Mouse (Mus musculus): ENCODE measurements around the gene Lrp5. TPM values are rescaled to one million over a fixed set of nuclear protein-coding genes. Genes with fewer than 3 reads are reported as not detected.
A peak's percentile ranks its signal among the peaks of the same experiment; 100 is the strongest.

Lrp5 gene
- polyA plus RNA-seq, 1 experiment from 2014 or later, result 7.9 TPM

GRCm38 (mm10) chr19:3718481-3719361 lies 32.4 kb upstream of the Lrp5 start:
- Histone ChIP-seq H3K9ac (ENCODE audit: low read length) (peak overlapping the region; percentile 45), H3K27me3 (replicated peaks; ENCODE audit: control insufficient read depth, insufficient read depth, low read length) (no peaks in the 10 kb centered on the region), H3K4me3 (ENCODE audit: low read depth, low read length) (peak overlapping the region; percentile 44), H3K36me3 (ENCODE audit: control insufficient read depth, insufficient read depth, low read length) (peaks cover 40% of the 10 kb centered on the region), H3K27ac (ENCODE audit: low read depth) (peak overlapping the region; percentile 45), H3K9me3 (ENCODE audit: control insufficient read depth, low read length) (no peaks in the 10 kb centered on the region), H3K4me1 (replicated peaks; ENCODE audit: control insufficient read depth, insufficient read depth, low read length) (0 out of 2 replicates have a peak, but pooled peaks cover 9% of the 10 kb centered on the region), H3K4me2 (ENCODE audit: low read length) (peak overlapping the region; percentile 82)
- WGBS, result 40% methylated on average over 19 of the region's 19 CpGs
- ATAC-seq (replicated peaks; ENCODE audit: low FRiP score, low TSS enrichment, low read depth), result peak; percentile 80
- no peak for DNase-seq (ENCODE audit: low spot score)

DNA sequence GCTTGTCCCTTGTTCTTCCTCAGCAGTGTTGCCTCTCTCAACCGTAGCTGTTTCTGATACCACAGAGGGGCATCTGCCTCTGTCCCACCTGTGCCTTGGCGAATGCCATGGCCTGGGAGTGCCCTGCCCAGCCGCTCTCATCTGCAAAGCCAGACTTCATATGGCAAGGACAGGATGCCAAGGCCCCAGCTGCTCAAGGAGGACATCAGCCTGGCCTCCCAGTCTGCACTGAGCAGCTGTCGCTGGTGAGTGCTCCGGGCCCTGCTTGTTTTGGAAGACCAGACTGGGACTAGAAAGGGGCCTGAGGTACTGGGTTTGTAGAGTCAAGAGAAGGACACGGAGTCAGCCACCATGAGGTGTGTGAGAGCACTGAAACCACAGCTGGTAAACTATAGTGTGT lies 28.0 kb upstream of the Lrp5 start:
- 90% methylated on average over 6 of the region's 6 CpGs for WGBS
- no peaks in the 10 kb centered on the region for H3K27me3 ChIP-seq (replicated peaks; ENCODE audit: control insufficient read depth, insufficient read depth, low read length)
- ATAC-seq (replicated peaks; ENCODE audit: low FRiP score, low TSS enrichment, low read depth) (no peak), DNase-seq (ENCODE audit: low spot score) (no peak)
- H3K27ac ChIP-seq (ENCODE audit: low read depth), result no peak overlapping the region
- H3K36me3 ChIP-seq (ENCODE audit: control insufficient read depth, insufficient read depth, low read length), result peaks cover 40% of the 10 kb centered on the region
- no peaks in the 10 kb centered on the region for H3K9me3 ChIP-seq (ENCODE audit: control insufficient read depth, low read length)
- H3K9ac ChIP-seq (ENCODE audit: low read length), result no peak overlapping the region
- H3K4me2 ChIP-seq (ENCODE audit: low read length), result no peak overlapping the region
- no peak overlapping the region for H3K4me3 ChIP-seq (ENCODE audit: low read depth, low read length)
- peaks cover 9% of the 10 kb centered on the region for H3K4me1 ChIP-seq (replicated peaks; ENCODE audit: control insufficient read depth, insufficient read depth, low read length)

- H3K27ac ChIP-seq (ENCODE audit: low read depth), result no peak overlapping the region
- ATAC-seq (replicated peaks; ENCODE audit: low FRiP score, low TSS enrichment, low read depth) (no peak), DNase-seq (ENCODE audit: low spot score) (no peak)
- H3K9me3 ChIP-seq (ENCODE audit: control insufficient read depth, low read length), result no peaks in the 10 kb centered on the region
- peaks cover 10% of the 10 kb centered on the region for H3K4me1 ChIP-seq (replicated peaks; ENCODE audit: control insufficient read depth, insufficient read depth, low read length)
- no peaks in the 10 kb centered on the region for H3K27me3 ChIP-seq (replicated peaks; ENCODE audit: control insufficient read depth, insufficient read depth, low read length)
- H3K4me3 ChIP-seq (ENCODE audit: low read depth, low read length), result no peak overlapping the region
- H3K36me3 ChIP-seq (ENCODE audit: control insufficient read depth, insufficient read depth, low read length), result peaks cover 12% of the 10 kb centered on the region
- no peak overlapping the region for H3K4me2 ChIP-seq (ENCODE audit: low read length)
- 87% methylated on average over 2 of the region's 2 CpGs for WGBS
- no peak overlapping the region for H3K9ac ChIP-seq (ENCODE audit: low read length)
These were observed 24.1 kb upstream of the Lrp5 start for GRCm38 (mm10) chr19:3710436-3710835.

DNA sequence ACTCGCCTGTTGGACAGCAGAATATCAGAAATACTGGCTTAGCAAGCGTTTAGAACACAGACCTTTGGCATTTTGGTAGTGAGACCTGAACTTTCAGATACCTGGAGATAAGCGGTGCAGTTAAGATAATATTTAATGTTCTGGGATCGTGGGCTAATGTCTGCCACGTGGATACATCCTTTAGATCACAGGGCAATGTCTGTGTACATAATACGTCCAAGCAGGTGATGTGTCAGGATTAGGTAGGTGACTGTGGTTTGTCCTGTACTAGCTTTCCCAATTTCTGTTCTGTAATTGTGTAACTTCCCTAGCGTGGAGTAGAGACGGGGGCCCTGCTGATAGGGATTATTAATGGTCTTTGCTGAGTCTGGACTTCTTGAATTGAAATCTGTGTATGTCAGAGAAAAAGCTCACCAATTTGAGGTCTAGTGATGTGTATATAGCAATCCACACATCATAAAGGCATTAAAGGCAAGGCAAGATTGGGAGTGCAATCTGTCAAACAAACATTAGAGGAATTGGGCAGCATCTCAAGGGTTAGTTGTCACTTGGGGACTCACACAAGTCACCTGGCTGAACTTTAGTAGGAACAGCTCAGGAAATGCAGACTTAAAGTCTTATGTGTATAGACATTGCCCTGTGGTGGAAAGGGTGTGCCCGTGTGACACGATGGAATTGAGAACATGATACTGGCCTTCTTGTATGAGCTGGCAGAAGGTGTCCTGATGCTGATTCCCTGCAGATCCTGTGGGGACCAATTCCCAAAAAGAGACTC lies 22.8 kb upstream of the Lrp5 start:
- peak overlapping the region; percentile 87 for H3K4me3 ChIP-seq (ENCODE audit: low read depth, low read length)
- no peaks in the 10 kb centered on the region for H3K9me3 ChIP-seq (ENCODE audit: control insufficient read depth, low read length)
- WGBS, result 27% methylated on average over 10 of the region's 10 CpGs
- ATAC-seq (replicated peaks; ENCODE audit: low FRiP score, low TSS enrichment, low read depth), result no peak
- H3K36me3 ChIP-seq (ENCODE audit: control insufficient read depth, insufficient read depth, low read length), result no peaks in the 10 kb centered on the region; the same call in none of the 2 replicates
- no peaks in the 10 kb centered on the region for H3K27me3 ChIP-seq (replicated peaks; ENCODE audit: control insufficient read depth, insufficient read depth, low read length)
- peak overlapping the region; percentile 76 for H3K4me2 ChIP-seq (ENCODE audit: low read length)
- H3K27ac ChIP-seq (ENCODE audit: low read depth), result peak overlapping the region; percentile 89; the same call in 1 of the 2 replicates
- no peak for DNase-seq (ENCODE audit: low spot score)
- peaks cover 10% of the 10 kb centered on the region for H3K4me1 ChIP-seq (replicated peaks; ENCODE audit: control insufficient read depth, insufficient read depth, low read length)
- H3K9ac ChIP-seq (ENCODE audit: low read length), result peak overlapping the region; percentile 76

DNA sequence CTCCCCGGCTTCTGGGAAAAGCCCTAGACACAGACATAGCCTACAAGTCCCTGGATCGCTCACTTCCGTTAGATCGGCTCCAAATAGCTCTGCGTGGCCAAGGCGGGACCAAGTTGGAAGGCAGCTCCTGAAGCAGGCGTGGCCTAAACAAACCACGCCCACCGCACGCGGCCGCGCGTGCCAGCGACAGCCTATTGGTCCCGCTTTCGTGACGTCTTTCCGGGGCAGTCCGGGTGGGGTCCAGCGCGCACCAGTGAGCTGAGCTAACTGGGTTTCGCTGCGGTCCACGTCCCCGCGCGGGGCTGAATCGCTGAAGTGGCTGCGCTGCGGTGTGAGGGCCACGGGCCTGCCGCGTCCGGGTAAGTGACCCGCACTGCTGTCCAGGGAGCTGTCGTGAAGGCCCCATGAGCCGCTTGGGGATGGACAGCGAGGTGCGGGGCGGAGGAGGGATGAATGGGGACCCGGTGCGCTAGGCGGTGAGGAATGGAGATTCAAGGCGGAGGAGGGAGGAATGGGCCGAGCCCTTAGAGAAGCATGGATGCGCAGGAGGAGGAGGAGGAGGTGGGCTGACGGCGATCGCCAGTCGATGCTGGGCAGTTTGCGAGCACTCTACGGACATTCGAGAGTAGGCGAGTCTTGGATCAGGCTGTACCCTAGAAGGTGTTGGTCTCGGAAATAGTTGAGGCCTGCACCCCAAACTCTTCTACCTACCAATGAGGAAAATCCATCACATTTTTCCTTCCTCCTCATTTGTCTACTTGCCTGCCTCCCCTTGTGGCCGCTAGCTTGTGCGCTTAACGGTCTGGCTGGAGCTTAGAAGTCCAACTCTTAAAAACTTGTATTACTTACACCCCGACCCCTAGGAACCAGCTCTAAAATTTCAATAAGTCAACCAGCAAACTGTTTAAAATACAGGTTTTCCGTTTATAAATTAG lies 22.0 kb upstream of the Lrp5 start, which contains the start of gene 1810055G02Rik:
1810055G02Rik (plus strand) TSS at position 216 of the 935 bp plus-strand sequence.
- ATAC-seq (replicated peaks; ENCODE audit: low FRiP score, low TSS enrichment, low read depth) (peak; percentile 95), DNase-seq (ENCODE audit: low spot score) (peak; percentile 98)
- H3K9ac ChIP-seq (ENCODE audit: low read length), result peak within 1 kb of the TSS; percentile 76
- peaks cover 10% of the 10 kb centered on the region for H3K4me1 ChIP-seq (replicated peaks; ENCODE audit: control insufficient read depth, insufficient read depth, low read length)
- no peaks in the 10 kb centered on the region; the same call in 1 of the 2 replicates for H3K36me3 ChIP-seq (ENCODE audit: control insufficient read depth, insufficient read depth, low read length)
- H3K9me3 ChIP-seq (ENCODE audit: control insufficient read depth, low read length), result no peaks in the 10 kb centered on the region
- H3K4me2 ChIP-seq (ENCODE audit: low read length), result peak within 1 kb of the TSS; percentile 76
- H3K4me3 ChIP-seq (ENCODE audit: low read depth, low read length), result peak within 1 kb of the TSS; percentile 87
- H3K27ac ChIP-seq (ENCODE audit: low read depth), result peak within 1 kb of the TSS; percentile 89
- H3K27me3 ChIP-seq (replicated peaks; ENCODE audit: control insufficient read depth, insufficient read depth, low read length), result no peaks in the 10 kb centered on the region
- WGBS, result under 1% methylated on average over 61 of the region's 61 CpGs

DNA sequence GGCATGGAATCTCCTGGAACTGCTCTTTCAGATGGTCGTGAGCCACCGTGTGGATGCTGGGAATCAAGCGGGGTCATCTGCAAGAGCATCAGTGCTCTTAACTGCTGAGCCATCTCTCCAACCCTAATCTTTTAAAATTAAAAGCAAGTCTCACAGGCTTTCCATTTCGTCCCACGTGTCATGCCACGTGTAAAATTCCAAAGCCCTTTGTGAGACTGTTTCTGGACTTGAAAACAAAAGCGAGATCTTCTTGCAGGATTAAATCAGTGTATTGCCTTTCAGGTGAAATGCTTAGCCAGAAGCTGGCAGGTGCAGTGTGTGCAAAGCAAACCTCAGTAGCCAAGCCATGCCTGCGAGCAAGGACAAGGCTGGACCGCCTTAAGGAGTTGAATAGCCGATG lies 21.2 kb upstream of the Lrp5 start:
- H3K36me3 ChIP-seq (ENCODE audit: control insufficient read depth, insufficient read depth, low read length), result no peaks in the 10 kb centered on the region; the same call in 1 of the 2 replicates
- no peaks in the 10 kb centered on the region for H3K9me3 ChIP-seq (ENCODE audit: control insufficient read depth, low read length)
- DNase-seq (ENCODE audit: low spot score) (no peak), ATAC-seq (replicated peaks; ENCODE audit: low FRiP score, low TSS enrichment, low read depth) (no peak)
- H3K4me3 ChIP-seq (ENCODE audit: low read depth, low read length), result peak overlapping the region; percentile 87
- H3K27me3 ChIP-seq (replicated peaks; ENCODE audit: control insufficient read depth, insufficient read depth, low read length), result no peaks in the 10 kb centered on the region
- H3K4me1 ChIP-seq (replicated peaks; ENCODE audit: control insufficient read depth, insufficient read depth, low read length), result peaks cover 10% of the 10 kb centered on the region
- peak overlapping the region; percentile 76 for H3K4me2 ChIP-seq (ENCODE audit: low read length)
- WGBS, result 40% methylated on average over 10 of the region's 10 CpGs
- peak overlapping the region; percentile 64 for H3K27ac ChIP-seq (ENCODE audit: low read depth)
- peak overlapping the region; percentile 51 for H3K9ac ChIP-seq (ENCODE audit: low read length)

GRCm38 (mm10) chr19:3706258-3706657 lies 19.9 kb upstream of the Lrp5 start:
- Histone ChIP-seq H3K27ac (ENCODE audit: low read depth) (no peak overlapping the region), H3K36me3 (ENCODE audit: control insufficient read depth, insufficient read depth, low read length) (no peaks in the 10 kb centered on the region), H3K4me3 (ENCODE audit: low read depth, low read length) (no peak overlapping the region), H3K9ac (ENCODE audit: low read length) (no peak overlapping the region), H3K27me3 (replicated peaks; ENCODE audit: control insufficient read depth, insufficient read depth, low read length) (no peaks in the 10 kb centered on the region), H3K4me1 (replicated peaks; ENCODE audit: control insufficient read depth, insufficient read depth, low read length) (peaks cover 10% of the 10 kb centered on the region), H3K9me3 (ENCODE audit: control insufficient read depth, low read length) (no peaks in the 10 kb centered on the region), H3K4me2 (ENCODE audit: low read length) (no peak overlapping the region)
- no peak for ATAC-seq (replicated peaks; ENCODE audit: low FRiP score, low TSS enrichment, low read depth)
- no peak for DNase-seq (ENCODE audit: low spot score)
- WGBS, result 57% methylated on average over 1 of the region's 1 CpGs

GRCm38 (mm10) chr19:3702460-3702859 lies 16.1 kb upstream of the Lrp5 start:
- Histone ChIP-seq H3K4me3 (ENCODE audit: low read depth, low read length) (no peak overlapping the region), H3K27ac (ENCODE audit: low read depth) (no peak overlapping the region), H3K36me3 (ENCODE audit: control insufficient read depth, insufficient read depth, low read length) (no peaks in the 10 kb centered on the region), H3K9me3 (ENCODE audit: control insufficient read depth, low read length) (no peaks in the 10 kb centered on the region), H3K4me2 (ENCODE audit: low read length) (no peak overlapping the region), H3K4me1 (replicated peaks; ENCODE audit: control insufficient read depth, insufficient read depth, low read length) (no peaks in the 10 kb centered on the region; the same call in 1 of the 2 replicates), H3K9ac (ENCODE audit: low read length) (no peak overlapping the region), H3K27me3 (replicated peaks; ENCODE audit: control insufficient read depth, insufficient read depth, low read length) (no peaks in the 10 kb centered on the region)
- DNase-seq (ENCODE audit: low spot score), result no peak
- 94% methylated on average over 4 of the region's 4 CpGs for WGBS
- no peak for ATAC-seq (replicated peaks; ENCODE audit: low FRiP score, low TSS enrichment, low read depth)

Measured in intestine, embryonic 14.5 days (tissue).